Mouse (Mus musculus): Measurements from ENCODE around the gene Nob1.

Nob1 gene

DNA sequence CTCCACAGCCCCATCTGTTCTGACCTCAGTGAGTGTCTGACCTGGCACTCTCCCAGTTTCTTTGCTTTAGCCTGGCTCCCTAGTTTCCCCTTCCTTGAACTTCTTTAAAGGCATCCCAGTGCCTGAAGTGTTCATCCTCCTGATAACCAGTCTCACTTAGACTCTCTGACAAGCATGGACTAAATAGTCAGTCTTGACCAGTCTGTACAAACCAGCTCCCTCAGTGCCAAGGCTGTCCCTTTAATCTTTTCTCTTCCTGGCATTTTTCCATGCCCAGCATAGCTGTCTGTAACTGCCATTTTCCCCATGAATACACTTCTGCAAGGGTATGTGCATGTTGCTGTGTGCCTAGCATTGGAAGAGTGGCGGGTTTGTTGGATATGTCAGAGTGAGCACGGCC is 39.8 kb downstream of the Nob1 start:
- no peak for DNase-seq

DNA sequence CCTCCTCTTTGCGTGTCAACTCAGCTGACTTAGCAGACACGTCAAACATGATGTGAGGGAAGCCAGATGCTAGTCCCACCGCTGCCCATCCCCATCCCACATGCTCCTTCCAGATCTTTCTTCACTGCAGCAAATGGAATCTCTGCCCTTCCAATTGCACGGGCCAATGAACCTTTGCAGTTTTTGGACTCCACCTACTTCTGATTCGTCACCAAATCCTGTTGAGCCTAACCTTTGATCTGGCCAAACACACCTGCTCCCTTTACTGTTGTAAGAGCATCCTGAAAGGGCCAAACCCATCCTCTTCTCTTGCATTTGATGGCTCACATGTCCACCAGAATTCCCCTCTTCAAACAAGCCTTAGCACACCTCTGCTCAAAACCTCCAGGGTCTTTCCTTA is 40.2 kb downstream of the Nob1 start:
- no peak for DNase-seq

DNA sequence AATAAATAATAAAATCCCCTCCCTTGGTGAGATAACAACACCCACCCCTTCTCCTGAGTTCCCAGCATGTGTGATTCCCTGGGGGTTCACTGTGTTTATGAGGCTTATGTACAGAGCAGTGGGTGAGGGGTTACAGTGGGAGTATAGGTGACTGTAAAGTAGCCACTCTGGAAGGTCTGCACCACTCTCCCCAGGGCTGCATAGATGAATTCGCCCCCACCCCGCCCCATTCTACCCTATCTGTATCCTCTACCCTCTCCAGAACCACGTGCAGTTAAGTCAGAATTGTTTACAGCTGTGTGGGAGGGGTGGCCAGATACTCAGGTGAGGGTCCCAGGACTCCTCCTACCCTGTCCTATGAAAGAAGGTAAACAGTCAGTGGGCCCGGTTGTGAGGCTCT is 42.0 kb downstream of the Nob1 start:
- DNase-seq, result no peak

DNA sequence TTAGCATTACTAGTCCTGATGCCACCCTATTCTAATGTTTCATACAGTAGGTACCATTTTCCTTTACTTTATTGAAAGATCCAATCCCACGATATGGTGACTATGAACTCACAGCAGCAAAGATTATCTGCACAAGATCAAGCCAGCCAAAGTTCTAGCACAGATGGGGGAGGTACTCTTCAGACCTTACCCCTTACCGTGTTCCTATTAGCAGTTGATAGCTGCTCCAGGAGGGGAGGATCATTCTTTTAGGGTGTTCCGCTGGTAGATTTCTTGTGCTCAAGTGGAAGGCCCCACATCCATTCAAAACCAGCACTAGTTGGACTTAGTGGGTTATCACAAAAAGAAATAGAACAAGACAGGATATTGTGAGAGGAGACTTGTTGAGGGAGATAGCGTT is 43.2 kb downstream of the Nob1 start:
- no peak for DNase-seq

DNA sequence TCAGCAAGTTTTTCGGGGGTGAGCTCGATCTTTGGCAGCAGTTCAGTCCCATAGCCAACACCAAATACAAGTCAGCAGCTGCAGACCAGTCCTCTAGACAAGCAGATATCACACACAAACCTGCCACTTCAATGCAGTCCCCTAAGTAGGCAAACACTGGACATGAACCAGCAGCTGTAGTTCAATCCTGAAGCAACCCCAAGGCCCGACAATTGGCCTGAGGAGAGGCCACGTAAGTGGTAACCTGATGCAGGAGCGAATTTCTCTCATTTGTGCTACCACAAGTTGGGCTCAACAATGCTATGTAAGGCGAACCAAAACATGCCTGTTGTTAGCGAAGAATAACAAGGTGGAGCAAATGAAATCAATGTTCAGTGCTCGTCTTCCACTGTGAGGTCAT is 44.1 kb downstream of the Nob1 start:
- DNase-seq, result no peak

DNA sequence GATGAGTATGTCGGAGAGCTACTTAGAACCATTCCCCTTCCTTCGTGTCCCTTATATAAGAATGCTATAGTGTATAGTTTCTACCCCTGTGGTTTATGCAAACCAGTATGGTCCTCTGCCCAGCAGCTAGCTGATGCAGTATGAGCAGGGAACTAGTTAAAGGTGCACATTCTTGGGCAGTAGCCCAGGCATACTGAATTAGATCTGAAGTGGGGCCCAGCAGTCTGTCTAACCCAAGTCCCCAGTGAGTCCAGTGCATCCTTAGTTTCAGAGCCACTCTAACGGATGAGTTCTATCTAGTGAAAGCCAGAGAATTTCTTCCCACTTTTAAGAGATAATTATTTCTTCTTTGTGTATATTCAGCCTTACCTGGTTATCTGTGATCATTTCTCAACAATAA is 47.5 kb downstream of the Nob1 start:
- no peak for DNase-seq

DNA sequence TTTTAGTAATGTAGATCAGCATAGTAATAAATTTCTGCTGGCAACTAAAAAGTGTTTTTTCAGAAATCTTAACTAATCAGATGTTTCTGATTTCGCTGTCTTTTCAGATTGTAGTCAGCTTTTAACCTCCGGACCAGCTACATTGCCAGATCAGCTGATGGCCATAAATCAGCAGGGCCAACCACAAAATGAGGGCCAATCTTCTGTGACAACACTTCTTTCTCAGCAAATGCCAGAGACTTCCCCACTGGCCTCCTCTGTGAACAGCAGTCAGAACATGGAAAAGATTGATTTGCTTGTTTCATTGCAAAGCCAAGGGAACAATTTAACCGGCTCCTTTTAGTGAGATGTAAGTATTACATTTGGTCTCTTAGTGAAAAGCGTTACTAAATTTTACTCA is 54.5 kb downstream of the Nob1 start:
- DNase-seq, result no peak

Data from liver (tissue).